Mouse (Mus musculus) limb, embryonic 10.5 days (tissue): ENCODE results near the gene Hmga1. TPM values are rescaled to one million over a fixed set of nuclear protein-coding genes. Genes with fewer than 3 reads are reported as not detected.

Source experiments
- DNase-seq: peaks from one replicate; pipeline ENCODE4 v3.0.0-alpha.2; 2017; ENCODE audit warnings: low spot score
- H3K27ac ChIP-seq: fragments of 300-500 bp; sonication (generic); 2 replicates; pipeline ENCODE4 v1.5.1; 2016; ENCODE audit warnings: mild to moderate bottlenecking
- H3K27me3 ChIP-seq: fragments of 300-500 bp; sonication (generic); 2 replicates; pipeline ENCODE4 v1.6.1; 2016; ENCODE audit warnings: low read depth, mild to moderate bottlenecking; ENCODE audit not compliant: poor library complexity, severe bottlenecking
- H3K36me3 ChIP-seq: fragments of 300-500 bp; sonication (generic); 2 replicates; pipeline ENCODE4 v1.6.1; 2016; ENCODE audit warnings: mild to moderate bottlenecking, moderate library complexity
- H3K4me1 ChIP-seq: fragments of 300-500 bp; sonication (generic); 2 replicates; pipeline ENCODE4 v1.6.1; 2016
- H3K4me3 ChIP-seq: fragments of 300-500 bp; sonication (generic); 2 replicates; pipeline ENCODE4 v1.5.1; 2016; ENCODE audit warnings: mild to moderate bottlenecking, moderate library complexity
- H3K9me3 ChIP-seq: fragments of 300-500 bp; sonication (generic); replicated peaks from 2 replicates; pipeline ENCODE4 v1.6.1; 2016; ENCODE audit warnings: mild to moderate bottlenecking
- WGBS: fragments of 180-500 bp; shearing (Covaris S2); methylation state at CpG from one replicate; pipeline ENCODE4 v1.1.7; 2016; 5-methylcytosine and 5-hydroxymethylcytosine counted together
- polyA plus RNA-seq: library from polyadenylated mRNA; unstranded; fragments of >200 nt; fragmentation: Nextera tagmentation; extraction: Ambion mirVana; gene quantifications from 2 replicates; pipeline ENCODE4 v1.2.1, GENCODE M21; 2016

Gene Hmga1
- polyA plus RNA-seq, 1 experiment from 2014 or later: 904 TPM

DNA sequence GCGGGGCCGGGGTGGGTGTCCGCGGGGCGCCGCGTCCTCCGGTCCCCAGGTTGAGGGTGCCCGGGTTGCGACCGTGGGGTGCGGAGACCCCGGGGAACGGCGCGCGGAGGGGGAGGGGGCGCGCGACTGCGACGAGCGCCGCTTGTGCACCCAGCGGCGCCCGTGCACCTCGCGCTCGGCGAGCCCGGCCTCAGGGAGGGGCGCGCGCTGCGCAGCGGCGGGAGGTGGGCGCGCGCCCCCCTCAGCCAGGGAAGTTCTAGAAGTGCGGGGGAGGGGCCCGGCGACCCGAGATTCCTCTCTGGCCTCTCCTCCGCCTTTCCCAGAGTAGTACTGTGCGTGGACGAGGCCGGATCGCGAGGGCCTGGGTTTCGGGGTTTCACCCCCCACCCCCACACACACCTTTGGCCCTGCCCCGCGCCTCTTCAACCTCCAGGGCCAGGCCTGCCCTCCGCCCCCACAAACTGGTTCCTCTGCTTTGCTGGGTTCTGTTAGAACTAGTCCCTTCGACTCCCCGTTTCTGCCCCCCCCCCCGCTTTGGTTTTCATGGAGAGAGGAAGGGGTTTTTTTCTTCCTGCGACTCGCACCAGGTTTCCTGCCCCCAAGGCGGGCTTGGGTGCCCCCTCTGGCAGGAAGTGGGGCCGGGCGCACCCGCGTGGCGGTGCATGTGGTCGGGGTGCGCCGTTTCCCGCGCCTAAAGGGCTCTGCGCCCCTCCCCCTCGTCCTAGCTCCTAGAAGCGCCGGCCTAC is 1.1 kb downstream of the Hmga1 start:
- peaks cover 73% of the 10 kb centered on the region for H3K4me1 ChIP-seq
- under 1% methylated on average over 70 of the region's 75 CpGs for WGBS
- peaks cover 35% of the 10 kb centered on the region for H3K36me3 ChIP-seq
- peak overlapping the region; percentile 99 for H3K27ac ChIP-seq
- H3K9me3 ChIP-seq: no peaks in the 10 kb centered on the region
- H3K4me3 ChIP-seq: peak overlapping the region; percentile 98
- peak; percentile 86 for DNase-seq
- no peaks in the 10 kb centered on the region for H3K27me3 ChIP-seq

- WGBS: 3% methylated on average over 14 of the region's 14 CpGs
- H3K36me3 ChIP-seq: peaks cover 38% of the 10 kb centered on the region
- H3K4me1 ChIP-seq: peaks cover 66% of the 10 kb centered on the region
- H3K9me3 ChIP-seq: no peaks in the 10 kb centered on the region
- H3K27me3 ChIP-seq: no peaks in the 10 kb centered on the region
- H3K27ac ChIP-seq: peak overlapping the region; percentile 99
- peak; percentile 61 for DNase-seq
- H3K4me3 ChIP-seq: peak overlapping the region; percentile 98
Observed at GRCm38 (mm10) chr17:27557927-27558661, 1.8 kb downstream of the Hmga1 start.

DNA sequence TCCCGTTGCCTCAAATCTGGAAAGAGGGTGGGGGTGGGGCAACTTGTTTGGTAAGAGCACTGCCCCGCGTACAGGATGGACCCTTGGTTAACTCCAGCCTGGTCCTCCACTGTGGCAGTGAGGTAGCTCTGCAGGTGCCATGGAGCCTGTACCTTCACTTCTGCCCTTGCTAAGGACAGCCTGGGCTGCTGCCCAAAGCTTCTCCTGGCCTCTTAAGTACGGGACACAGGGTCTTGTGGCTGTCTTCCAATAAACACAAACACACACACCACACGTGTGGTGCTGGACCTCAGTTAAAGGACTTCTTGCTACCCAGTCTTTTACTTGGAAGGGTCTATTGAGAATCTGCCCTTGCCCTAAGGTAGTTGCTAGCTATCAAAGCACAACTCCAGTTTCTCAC is 2.5 kb downstream of the Hmga1 start:
- 11% methylated on average over 5 of the region's 5 CpGs for WGBS
- H3K27ac ChIP-seq: peak overlapping the region; percentile 99
- peaks cover 43% of the 10 kb centered on the region for H3K36me3 ChIP-seq
- no peaks in the 10 kb centered on the region for H3K27me3 ChIP-seq
- no peaks in the 10 kb centered on the region for H3K9me3 ChIP-seq
- no peak for DNase-seq
- peak overlapping the region; percentile 98 for H3K4me3 ChIP-seq
- peaks cover 64% of the 10 kb centered on the region for H3K4me1 ChIP-seq

- H3K36me3 ChIP-seq: peaks cover 50% of the 10 kb centered on the region
- H3K27me3 ChIP-seq: no peaks in the 10 kb centered on the region
- H3K27ac ChIP-seq: peak overlapping the region; percentile 99; the same call in 1 of the 2 replicates
- 78% methylated on average over 12 of the region's 12 CpGs for WGBS
- peaks cover 64% of the 10 kb centered on the region for H3K4me1 ChIP-seq
- peak overlapping the region; percentile 98 for H3K4me3 ChIP-seq
- H3K9me3 ChIP-seq: no peaks in the 10 kb centered on the region
- DNase-seq: no peak
Observed at GRCm38 (mm10) chr17:27559596-27559995, 3.3 kb downstream of the Hmga1 start.

- no peak for DNase-seq
- Histone ChIP-seq H3K27ac (no peak overlapping the region), H3K27me3 (no peaks in the 10 kb centered on the region), H3K36me3 (peaks cover 50% of the 10 kb centered on the region), H3K4me1 (peaks cover 63% of the 10 kb centered on the region), H3K9me3 (no peaks in the 10 kb centered on the region), H3K4me3 (0 out of 2 replicates have a peak overlapping the region, but pooled peaks have one; percentile 98)
- 90% methylated on average over 13 of the region's 13 CpGs for whole genome bisulfite sequencing
Observed at GRCm38 (mm10) chr17:27560926-27561480, 4.7 kb downstream of the Hmga1 start.

GRCm38 (mm10) chr17:27561809-27562526 is 5.7 kb downstream of the Hmga1 start:
- peaks cover 50% of the 10 kb centered on the region for H3K36me3 ChIP-seq
- no peaks in the 10 kb centered on the region for H3K27me3 ChIP-seq
- H3K4me1 ChIP-seq: peaks cover 69% of the 10 kb centered on the region
- no peak for DNase-seq
- 0 out of 2 replicates have a peak overlapping the region, but pooled peaks have one; percentile 4 for H3K27ac ChIP-seq
- H3K4me3 ChIP-seq: no peak overlapping the region
- no peaks in the 10 kb centered on the region for H3K9me3 ChIP-seq
- 70% methylated on average over 10 of the region's 11 CpGs for WGBS

DNA sequence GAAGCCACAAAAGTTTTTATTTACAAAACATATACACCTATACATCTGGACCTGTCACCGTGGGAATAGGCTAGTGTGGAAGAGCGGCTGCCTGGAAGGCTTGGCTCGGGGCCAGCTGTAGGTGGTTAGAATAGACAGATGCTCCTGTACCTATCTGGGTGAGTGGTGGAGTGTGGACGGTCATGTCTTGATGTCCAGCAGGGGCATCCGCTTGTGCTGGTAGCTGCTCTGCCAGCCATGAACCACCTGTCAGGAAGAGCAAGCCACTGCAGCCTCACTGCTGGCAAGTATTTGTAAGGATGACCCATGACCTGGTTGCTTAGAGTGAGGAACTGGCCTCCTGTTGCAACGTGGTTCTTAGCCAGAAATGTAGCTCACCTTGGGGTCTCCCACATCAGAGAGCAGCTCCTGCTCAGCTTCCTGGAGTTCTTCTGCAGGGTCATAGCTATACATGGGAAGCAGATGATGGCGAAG is 7.5 kb downstream of the Hmga1 start:
- Histone ChIP-seq H3K27ac (no peak overlapping the region), H3K27me3 (no peaks in the 10 kb centered on the region), H3K4me3 (no peak overlapping the region), H3K36me3 (peaks cover 50% of the 10 kb centered on the region), H3K4me1 (peaks cover 60% of the 10 kb centered on the region), H3K9me3 (no peaks in the 10 kb centered on the region)
- WGBS: 46% methylated on average over 7 of the region's 7 CpGs
- DNase-seq: no peak

- Histone ChIP-seq H3K36me3 (peaks cover 43% of the 10 kb centered on the region), H3K4me1 (peaks cover 53% of the 10 kb centered on the region), H3K4me3 (peak overlapping the region; percentile 66), H3K27ac (peak overlapping the region; percentile 79), H3K27me3 (no peaks in the 10 kb centered on the region), H3K9me3 (no peaks in the 10 kb centered on the region)
- peak; percentile 70 for DNase-seq
- WGBS: 10% methylated on average over 20 of the region's 20 CpGs
Observed at GRCm38 (mm10) chr17:27564391-27565162, 8.3 kb downstream of the Hmga1 start.

DNA sequence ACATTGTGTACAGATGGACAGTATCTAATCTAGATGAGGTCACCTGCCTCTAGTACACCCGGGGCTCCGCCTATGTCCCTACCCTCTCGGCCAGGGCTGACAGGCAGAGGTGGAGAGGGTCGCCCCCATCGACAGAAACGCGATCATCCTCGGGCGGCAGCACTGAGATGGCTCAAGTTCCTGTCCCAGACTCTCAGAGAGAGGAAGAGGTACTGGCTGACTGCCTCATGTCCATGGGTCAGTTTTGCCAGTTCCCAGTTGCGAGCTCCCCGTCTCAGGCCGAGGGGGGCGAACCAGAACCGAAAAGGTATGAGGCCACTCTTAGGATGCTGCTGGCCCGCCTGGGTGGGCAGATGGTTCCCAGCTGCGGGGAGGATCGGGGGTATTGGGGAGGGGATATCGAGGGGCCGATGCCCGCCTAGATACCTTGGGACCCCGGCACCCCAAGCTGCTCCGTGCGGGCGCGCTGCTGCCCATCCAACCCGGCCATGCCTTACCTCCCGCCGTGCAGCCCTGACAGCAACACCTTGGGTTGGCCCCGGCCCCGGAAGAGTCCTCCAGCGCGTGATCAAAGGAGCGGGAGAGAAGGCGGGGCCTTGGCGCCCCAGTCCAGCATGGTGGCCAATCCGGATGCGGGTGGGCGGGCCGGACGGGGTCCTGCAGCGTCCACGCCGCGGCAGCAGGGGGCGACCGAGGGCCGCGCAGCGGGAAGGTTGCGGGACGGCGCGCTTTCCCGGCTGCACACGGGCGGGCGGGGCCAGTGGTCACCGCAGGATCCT is 9.1 kb downstream of the Hmga1 start, which contains the start of gene AI413582:
TSS of gene AI413582 (minus strand) at position 594 of the 779 bp plus-strand sequence.
- Histone ChIP-seq H3K4me1 (peaks cover 45% of the 10 kb centered on the region), H3K36me3 (peaks cover 35% of the 10 kb centered on the region), H3K4me3 (peak within 1 kb of the TSS; percentile 66), H3K9me3 (no peaks in the 10 kb centered on the region), H3K27ac (peak within 1 kb of the TSS; percentile 79), H3K27me3 (no peaks in the 10 kb centered on the region)
- DNase-seq: peak; percentile 98
- WGBS: under 1% methylated on average over 58 of the region's 58 CpGs

- no peaks in the 10 kb centered on the region for H3K27me3 ChIP-seq
- H3K27ac ChIP-seq: peak overlapping the region; percentile 79
- peaks cover 29% of the 10 kb centered on the region for H3K36me3 ChIP-seq
- H3K4me3 ChIP-seq: peak overlapping the region; percentile 66
- DNase-seq: no peak
- 1% methylated on average over 13 of the region's 13 CpGs for WGBS
- H3K4me1 ChIP-seq: peaks cover 40% of the 10 kb centered on the region
- no peaks in the 10 kb centered on the region for H3K9me3 ChIP-seq
Observed at GRCm38 (mm10) chr17:27565942-27566267, 9.6 kb downstream of the Hmga1 start.

- no peak overlapping the region for H3K4me3 ChIP-seq
- no peaks in the 10 kb centered on the region for H3K9me3 ChIP-seq
- peaks cover 32% of the 10 kb centered on the region for H3K4me1 ChIP-seq
- 90% methylated on average over 5 of the region's 5 CpGs for WGBS
- H3K27me3 ChIP-seq: no peaks in the 10 kb centered on the region
- H3K36me3 ChIP-seq: peaks cover 17% of the 10 kb centered on the region
- no peak overlapping the region for H3K27ac ChIP-seq
- no peak for DNase-seq
Observed at GRCm38 (mm10) chr17:27568228-27568627, 11.9 kb downstream of the Hmga1 start.
